Mouse (Mus musculus): ENCODE measurements at regions not wholly inside any gene's neighbourhood (a gene's known extent, or its start where the extent isn't known, plus 50 kb on each side); places are given as distances from the start of the nearest gene placed in this dataset.
"Not testable (repeated sequence)": the region's sequence is repeated elsewhere in the genome, so short reads cannot be mapped to it uniquely, and the experiment has no call there.

- H3K36me3 ChIP-seq (replicated peaks in 1 of 2; ENCODE audit: control insufficient read depth in 1 of 2, insufficient read depth in 1 of 2, low read length in 1 of 2), result no peaks in the 10 kb centered on the region
- no peak overlapping the region for H3K9ac ChIP-seq (ENCODE audit: insufficient read depth, low read depth)
- DNase-seq (ENCODE audit: extremely low read depth), result no peak
- H3K4me2 ChIP-seq (ENCODE audit: insufficient read depth, low read depth, poor library complexity, severe bottlenecking), result no peak overlapping the region
- dilution Hi-C loops (cut with MboI; ENCODE audit: extremely low pct_ligation_motif_present, extremely low pct_unique_long_range_greater_than_20kb, low sequenced_read_pairs), result no loop called here
- in situ Hi-C loops (cut with MboI; ENCODE audit: low pct_ligation_motif_present, low pct_unique_long_range_greater_than_20kb, low sequenced_read_pairs), result no loop called here
- no peaks in the 10 kb centered on the region for H3K27me3 ChIP-seq (replicated peaks)
- H3K9me3 ChIP-seq (replicated peaks; ENCODE audit: low read length), result peaks cover 26% of the 10 kb centered on the region
- TF ChIP-seq MEF2A (IDR thresholded peaks at IDR 0.05; ENCODE audit: borderline replicate concordance, low read depth, low read length) (no peak), EP300 (IDR thresholded peaks at IDR 0.05; ENCODE audit: low read length) (no peak)
- H3K27ac ChIP-seq (ENCODE audit: insufficient read depth, low read depth), result no peak overlapping the region
- H3K4me1 ChIP-seq (ENCODE audit: control insufficient read depth in 1 of 2, insufficient read depth in 2 of 2), result no peaks in the 10 kb centered on the region
- H3K79me2 ChIP-seq (replicated peaks; ENCODE audit: control insufficient read depth, extremely low read depth, insufficient read depth, poor library complexity, severe bottlenecking), result no peaks in the 10 kb centered on the region
- no peak overlapping the region for H3K4me3 ChIP-seq (replicated peaks in 1 of 3; ENCODE audit: low read depth in 2 of 3, low read length in 2 of 3, poor library complexity in 1 of 3)
These were observed 84.6 kb upstream of the Rabl2 start for GRCm38 (mm10) chr15:89676366-89676765.

GRCm38 (mm10) chr15:89656558-89656957 lies 64.8 kb upstream of the Rabl2 start:
- H3K9me3 ChIP-seq (replicated peaks; ENCODE audit: low read length); in situ Hi-C loops (cut with MboI; ENCODE audit: low pct_ligation_motif_present, low pct_unique_long_range_greater_than_20kb, low sequenced_read_pairs); H3K9ac ChIP-seq (ENCODE audit: insufficient read depth, low read depth); DNase-seq (ENCODE audit: extremely low read depth); H3K4me2 ChIP-seq (ENCODE audit: insufficient read depth, low read depth, poor library complexity, severe bottlenecking); H3K79me2 ChIP-seq (replicated peaks; ENCODE audit: control insufficient read depth, extremely low read depth, insufficient read depth, poor library complexity, severe bottlenecking); H3K36me3 ChIP-seq (replicated peaks in 1 of 2; ENCODE audit: control insufficient read depth in 1 of 2, insufficient read depth in 1 of 2, low read length in 1 of 2); H3K4me1 ChIP-seq (ENCODE audit: control insufficient read depth in 1 of 2, insufficient read depth in 2 of 2); H3K4me3 ChIP-seq (replicated peaks in 1 of 3; ENCODE audit: low read depth in 2 of 3, low read length in 2 of 3, poor library complexity in 1 of 3); H3K27ac ChIP-seq (ENCODE audit: insufficient read depth, low read depth); H3K27me3 ChIP-seq (replicated peaks); dilution Hi-C loops (cut with MboI; ENCODE audit: extremely low pct_ligation_motif_present, extremely low pct_unique_long_range_greater_than_20kb, low sequenced_read_pairs): not testable (repeated sequence)

Measured in CH12.LX (cell line).